Mouse (Mus musculus) liver, embryonic 15.5 days (tissue): ENCODE measurements at regions not wholly inside any gene's neighbourhood (a gene's known extent, or its start where the extent isn't known, plus 50 kb on each side); places are given as distances from the start of the nearest gene placed in this dataset.

Experiments
- ATAC-seq: fragments of 200-750 bp; cut with Nextera tagmentation; 2 replicates; pipeline ENCODE4 v1.8.0; 2017; ENCODE audit warnings: moderate number of reproducible peaks, mild to moderate bottlenecking, moderate library complexity; ENCODE audit not compliant: insufficient read depth
- H3K27ac ChIP-seq: fragments of 300-500 bp; sonication (generic); replicated peaks from 2 replicates; pipeline ENCODE4 v1.5.1; 2015; ENCODE audit warnings: mild to moderate bottlenecking, inconsistent platforms
- H3K27me3 ChIP-seq: fragments of 300-500 bp; sonication (generic); 2 replicates; pipeline ENCODE4 v1.6.1; 2015; ENCODE audit warnings: mild to moderate bottlenecking, inconsistent platforms
- H3K36me3 ChIP-seq: fragments of 300-500 bp; sonication (generic); replicated peaks from 2 replicates; pipeline ENCODE4 v1.6.1; 2015; ENCODE audit warnings: moderate library complexity, mild to moderate bottlenecking, inconsistent platforms
- H3K4me1 ChIP-seq: fragments of 300-500 bp; sonication (generic); replicated peaks from 2 replicates; pipeline ENCODE4 v1.6.1; 2015; ENCODE audit warnings: inconsistent platforms
- H3K4me2 ChIP-seq: fragments of 300-500 bp; sonication (generic); 2 replicates; pipeline ENCODE4 v1.6.1; 2015; ENCODE audit warnings: moderate library complexity, mild to moderate bottlenecking, inconsistent platforms
- H3K4me3 ChIP-seq: fragments of 300-500 bp; sonication (generic); replicated peaks from 2 replicates; pipeline ENCODE4 v1.5.1; 2015; ENCODE audit warnings: mild to moderate bottlenecking, inconsistent platforms
- H3K9ac ChIP-seq: fragments of 300-500 bp; sonication (generic); 2 replicates; pipeline ENCODE4 v1.6.1; 2015; ENCODE audit warnings: moderate library complexity, mild to moderate bottlenecking, inconsistent platforms
- H3K9me3 ChIP-seq: fragments of 300-500 bp; sonication (generic); replicated peaks from 2 replicates; pipeline ENCODE4 v1.6.1; 2016; ENCODE audit warnings: inconsistent platforms
- WGBS: fragments of 180-500 bp; shearing (Covaris S2); methylation state at CpG from one replicate; pipeline ENCODE4 v1.1.7; 2015; ENCODE audit warnings: mixed read lengths; ENCODE audit not compliant: insufficient replicate concordance; 5-methylcytosine and 5-hydroxymethylcytosine counted together

DNA sequence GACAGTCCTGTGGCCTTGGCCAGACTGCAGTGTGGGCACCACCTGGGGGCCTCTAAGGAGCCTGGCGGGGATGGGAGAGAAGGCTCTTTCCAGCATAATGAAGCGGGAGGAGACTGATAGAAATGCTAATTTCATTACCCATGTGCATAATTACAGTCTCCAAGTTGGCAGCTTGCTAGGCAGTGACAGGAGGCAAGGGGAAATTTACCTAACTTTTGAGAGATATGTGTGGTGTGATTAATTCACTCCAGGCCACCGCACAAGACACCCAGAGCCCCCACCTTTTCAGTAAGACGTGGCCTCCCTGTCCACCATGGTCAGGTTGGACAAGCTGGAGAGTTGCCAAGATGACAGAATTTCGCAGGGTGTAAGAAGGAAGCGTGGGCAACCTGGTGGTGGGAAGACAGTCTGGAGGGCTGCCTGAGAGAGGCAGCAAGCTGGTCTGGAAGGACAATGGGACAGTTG is 55.8 kb upstream of the Gm26897 start:
- 34% methylated on average over 6 of the region's 6 CpGs for WGBS
- H3K36me3 ChIP-seq, result no peaks in the 10 kb centered on the region
- no peak overlapping the region for H3K9ac ChIP-seq
- H3K4me2 ChIP-seq, result no peak overlapping the region
- no peak overlapping the region for H3K4me3 ChIP-seq
- no peak for ATAC-seq
- H3K27me3 ChIP-seq, result no peaks in the 10 kb centered on the region
- no peaks in the 10 kb centered on the region for H3K4me1 ChIP-seq
- H3K27ac ChIP-seq, result no peak overlapping the region
- H3K9me3 ChIP-seq, result no peaks in the 10 kb centered on the region

GRCm38 (mm10) chr5:111678496-111678895 is 55.2 kb upstream of the Gm26897 start:
- Histone ChIP-seq H3K4me2 (no peak overlapping the region), H3K27ac (no peak overlapping the region), H3K4me1 (no peaks in the 10 kb centered on the region), H3K4me3 (no peak overlapping the region), H3K9me3 (no peaks in the 10 kb centered on the region), H3K36me3 (no peaks in the 10 kb centered on the region), H3K9ac (no peak overlapping the region), H3K27me3 (no peaks in the 10 kb centered on the region)
- no peak for ATAC-seq
- WGBS, result 26% methylated on average over 1 of the region's 1 CpGs

- H3K36me3 ChIP-seq, result no peaks in the 10 kb centered on the region
- ATAC-seq, result no peak
- no peak overlapping the region for H3K9ac ChIP-seq
- H3K9me3 ChIP-seq, result no peaks in the 10 kb centered on the region
- 33% methylated on average over 7 of the region's 7 CpGs for WGBS
- H3K4me3 ChIP-seq, result no peak overlapping the region
- H3K27me3 ChIP-seq, result no peaks in the 10 kb centered on the region
- no peaks in the 10 kb centered on the region for H3K4me1 ChIP-seq
- H3K27ac ChIP-seq, result no peak overlapping the region
- H3K4me2 ChIP-seq, result no peak overlapping the region
Observed at GRCm38 (mm10) chr5:111681362-111682028, 52.2 kb upstream of the Gm26897 start.

- no peak overlapping the region for H3K27ac ChIP-seq
- no peaks in the 10 kb centered on the region for H3K36me3 ChIP-seq
- H3K9ac ChIP-seq, result no peak overlapping the region
- ATAC-seq, result no peak
- no peaks in the 10 kb centered on the region for H3K27me3 ChIP-seq
- no peaks in the 10 kb centered on the region for H3K4me1 ChIP-seq
- H3K4me2 ChIP-seq, result no peak overlapping the region
- H3K4me3 ChIP-seq, result no peak overlapping the region
- no peaks in the 10 kb centered on the region for H3K9me3 ChIP-seq
Observed at GRCm38 (mm10) chr5:111682899-111683298, 50.8 kb upstream of the Gm26897 start.
